Mouse (Mus musculus) urinary bladder, postnatal 14 days (tissue): ENCODE data around the gene Cd200r1.
"Not testable (repeated sequence)": the region's sequence is repeated elsewhere in the genome, so short reads cannot be mapped to it uniquely, and the experiment has no call there.

Experiments
- DNase-seq: peaks from one replicate; pipeline ENCODE4 v3.0.0; 2021; ENCODE audit warnings: low spot score

Cd200r1 gene

GRCm38 (mm10) chr16:44766320-44766892 lies 870 bp downstream of the Cd200r1 start:
- no peak for DNase-seq

GRCm38 (mm10) chr16:44767506-44767905 lies 2.0 kb downstream of the Cd200r1 start:
- DNase-seq, result no peak

- DNase-seq, result no peak
Measured at GRCm38 (mm10) chr16:44767967-44768366, 2.4 kb downstream of the Cd200r1 start.

- peak; percentile 16 for DNase-seq
Measured at GRCm38 (mm10) chr16:44772577-44772976, 7.0 kb downstream of the Cd200r1 start.

- DNase-seq, result no peak
Measured at GRCm38 (mm10) chr16:44773673-44774072, 8.1 kb downstream of the Cd200r1 start.

- no peak for DNase-seq
Measured at GRCm38 (mm10) chr16:44774201-44774600, 8.7 kb downstream of the Cd200r1 start.

- DNase-seq, result peak; percentile 10
Measured at GRCm38 (mm10) chr16:44778538-44779147, 13.1 kb downstream of the Cd200r1 start.

GRCm38 (mm10) chr16:44779494-44779893 lies 14.0 kb downstream of the Cd200r1 start:
- DNase-seq, result no peak

- no peak for DNase-seq
Measured at GRCm38 (mm10) chr16:44780751-44781150, 15.2 kb downstream of the Cd200r1 start.

GRCm38 (mm10) chr16:44786934-44787333 lies 21.4 kb downstream of the Cd200r1 start:
- DNase-seq, result no peak

GRCm38 (mm10) chr16:44794416-44794815 lies 28.9 kb downstream of the Cd200r1 start:
- DNase-seq, result no peak

- DNase-seq, result no peak
Measured at GRCm38 (mm10) chr16:44805976-44806375, 40.4 kb downstream of the Cd200r1 start.

- not testable (repeated sequence) for DNase-seq
Measured at GRCm38 (mm10) chr16:44810223-44810622, 44.7 kb downstream of the Cd200r1 start.

GRCm38 (mm10) chr16:44811544-44811943 lies 46.0 kb downstream of the Cd200r1 start, which contains the start of gene Cd200r4:
Gene Cd200r4 (plus strand): TSS chr16:44811733.
- no peak for DNase-seq

- DNase-seq, result no peak
Measured at GRCm38 (mm10) chr16:44812468-44813065, 47.0 kb downstream of the Cd200r1 start.

GRCm38 (mm10) chr16:44818010-44818409 lies 52.5 kb downstream of the Cd200r1 start:
- DNase-seq, result no peak

GRCm38 (mm10) chr16:44820545-44820944 lies 55.0 kb downstream of the Cd200r1 start:
- DNase-seq, result no peak

- no peak for DNase-seq
Measured at GRCm38 (mm10) chr16:44832286-44832685, 66.8 kb downstream of the Cd200r1 start.

GRCm38 (mm10) chr16:44833189-44833588 lies 67.7 kb downstream of the Cd200r1 start:
- DNase-seq, result not testable (repeated sequence)
